Mouse (Mus musculus) small intestine, adult 2 months (tissue): ENCODE data around the gene Rhobtb1.

Experiments used
- CTCF ChIP-seq: fragments of 200-500 bp; IDR thresholded peaks from 2 replicates; pipeline ENCODE4 v1.5.1; 2012; ENCODE audit warnings: low read depth, mild to moderate bottlenecking, control low read depth, inconsistent platforms, low read length, moderate library complexity, mixed read lengths; ENCODE audit not compliant: insufficient replicate concordance, insufficient read length; ENCODE audit errors: extremely low read depth
- POLR2A ChIP-seq: fragments of 200-500 bp; IDR thresholded peaks from 2 replicates; pipeline ENCODE4 v1.6.1; 2012; ENCODE audit warnings: low read depth, mild to moderate bottlenecking, control low read depth, inconsistent platforms, low read length, moderate library complexity

- TF ChIP-seq POLR2A (no peak), CTCF (no peak)
Measured at GRCm38 (mm10) chr10:69221955-69222354, 70.7 kb downstream of the Rhobtb1 start.
